Mouse (Mus musculus) hindbrain, embryonic 11.5 days (tissue): ENCODE measurements around the gene Tvp23a. TPM values are rescaled to one million over a fixed set of nuclear protein-coding genes. Genes with fewer than 3 reads are reported as not detected.

Experiments used
- ATAC-seq: fragments of 200-750 bp; cut with Nextera tagmentation; 2 replicates; pipeline ENCODE4 v1.8.0; 2017; ENCODE audit warnings: mild to moderate bottlenecking, moderate TSS enrichment, moderate library complexity; ENCODE audit not compliant: low FRiP score
- DNase-seq: peaks from one replicate; pipeline ENCODE4 v3.0.0-alpha.2; 2015; ENCODE audit warnings: low spot score
- H3K27ac ChIP-seq: fragments of 300-500 bp; sonication (generic); 2 replicates; pipeline ENCODE4 v1.5.1; 2014; ENCODE audit warnings: mild to moderate bottlenecking, low read depth, low read length
- H3K27me3 ChIP-seq: fragments of 300-500 bp; sonication (generic); 2 replicates; pipeline ENCODE4 v1.6.1; 2014; ENCODE audit warnings: mild to moderate bottlenecking, low read length, moderate library complexity, mixed read lengths; ENCODE audit not compliant: control insufficient read depth, insufficient read depth
- H3K36me3 ChIP-seq: fragments of 300-500 bp; sonication (generic); 2 replicates; pipeline ENCODE4 v1.6.1; 2014; ENCODE audit warnings: mild to moderate bottlenecking, low read length, moderate library complexity, mixed read lengths; ENCODE audit not compliant: control insufficient read depth, insufficient read depth
- H3K4me1 ChIP-seq: fragments of 300-500 bp; sonication (generic); replicated peaks from 2 replicates; pipeline ENCODE4 v1.6.1; 2014; ENCODE audit warnings: low read length, mixed read lengths; ENCODE audit not compliant: control insufficient read depth, insufficient read depth
- H3K4me2 ChIP-seq: fragments of 300-500 bp; sonication (generic); replicated peaks from 2 replicates; pipeline ENCODE4 v1.6.1; 2014; ENCODE audit warnings: mild to moderate bottlenecking, low read depth, low read length
- H3K4me3 ChIP-seq: fragments of 300-500 bp; sonication (generic); 2 replicates; pipeline ENCODE4 v1.5.1; 2014; ENCODE audit warnings: low read depth, low read length
- H3K9ac ChIP-seq: fragments of 300-500 bp; sonication (generic); 2 replicates; pipeline ENCODE4 v1.6.1; 2014; ENCODE audit warnings: low read depth, low read length
- H3K9me3 ChIP-seq: fragments of 300-500 bp; sonication (generic); 2 replicates; pipeline ENCODE4 v1.6.1; 2016; ENCODE audit warnings: low read length; ENCODE audit not compliant: control insufficient read depth
- WGBS: fragments of 180-500 bp; shearing (Covaris S2); extraction: QIAGEN DNeasy Blood & Tissue Kit; methylation state at CpG from one replicate; pipeline ENCODE4 v1.1.7; 2014; 5-methylcytosine and 5-hydroxymethylcytosine counted together
- polyA plus RNA-seq: library from polyadenylated mRNA; unstranded; fragments of >200 nt; fragmentation: Nextera tagmentation; extraction: Ambion mirVana; gene quantifications from 2 replicates; pipeline ENCODE4 v1.2.1, GENCODE M21; 2014

The Tvp23a gene
- polyA plus RNA-seq, 1 experiment from 2014 or later: 17.2 TPM

DNA sequence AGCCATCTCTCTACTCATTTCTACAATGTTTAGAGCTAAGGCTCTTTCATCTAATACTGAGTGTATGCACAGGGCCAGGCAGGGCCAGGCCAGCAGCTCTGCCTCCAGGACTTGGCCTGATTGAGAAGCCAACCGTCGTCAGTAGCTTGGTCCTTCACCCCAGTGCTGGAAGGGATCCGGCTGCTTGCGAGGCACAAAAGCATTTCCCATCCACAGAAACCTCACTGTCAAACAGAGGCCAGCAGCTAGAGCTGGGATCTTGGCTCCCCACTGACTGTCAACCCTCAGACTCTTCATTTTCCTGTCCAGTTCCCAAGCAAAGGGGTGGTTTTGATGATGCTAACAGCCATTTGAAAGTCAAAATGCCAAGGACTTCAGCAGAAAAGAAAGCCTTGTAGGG, 74.8 kb downstream of the Tvp23a start:
- DNase-seq (no peak), ATAC-seq (no peak)
- WGBS: 84% methylated on average over 4 of the region's 4 CpGs

More for the DNA sequence above, 74.8 kb downstream of the Tvp23a start:
- Histone ChIP-seq H3K4me2 (no peak overlapping the region), H3K9ac (no peak overlapping the region), H3K27ac (no peak overlapping the region), H3K9me3 (no peaks in the 10 kb centered on the region), H3K36me3 (no peaks in the 10 kb centered on the region), H3K27me3 (no peaks in the 10 kb centered on the region), H3K4me3 (no peak overlapping the region), H3K4me1 (peaks cover 3% of the 10 kb centered on the region; the same call in 1 of the 2 replicates)

Other genes starting within 250 kb of the Tvp23a start
- gene Emp2, start 133.4 kb downstream of the Tvp23a start, polyA plus RNA-seq: 2.6 and 3.6 TPM in 2 replicates
- 0.13 and 0.15 TPM in 2 replicates for gene Tekt5, start 51.9 kb downstream of the Tvp23a start, polyA plus RNA-seq
- 58.5 and 66.2 TPM in 2 replicates for gene Nubp1, start 35.4 kb downstream of the Tvp23a start, polyA plus RNA-seq
- 0.27 and 0.36 TPM in 2 replicates for gene Ciita, start 32.7 kb upstream of the Tvp23a start, polyA plus RNA-seq
- 21.9 and 23.2 TPM in 2 replicates for gene Dexi, start 95.7 kb upstream of the Tvp23a start, polyA plus RNA-seq
- gene Clec16a, start 98.0 kb upstream of the Tvp23a start, polyA plus RNA-seq: 47.5 and 55.7 TPM in 2 replicates